Mouse (Mus musculus) olfactory bulb, adult 2 months (tissue): ENCODE measurements around the gene Slc7a14.

ENCODE experiments used
- CTCF ChIP-seq: fragments of 200-500 bp; IDR thresholded peaks from 2 replicates; pipeline ENCODE4 v1.5.1; 2012; ENCODE audit warnings: low read depth, mild to moderate bottlenecking, low read length, moderate library complexity; ENCODE audit not compliant: insufficient read depth
- POLR2A ChIP-seq: fragments of 200-500 bp; IDR thresholded peaks from 2 replicates; pipeline ENCODE4 v1.6.1; 2012; ENCODE audit warnings: mild to moderate bottlenecking, low read depth, low read length, moderate library complexity; ENCODE audit not compliant: insufficient read depth

- TF ChIP-seq CTCF (no peak), POLR2A (no peak)
Observed at GRCm38 (mm10) chr3:31209001-31209400, 101.2 kb downstream of the Slc7a14 start.
